Mouse (Mus musculus): ENCODE measurements around the gene D11Wsu47e. TPM values are rescaled to one million over a fixed set of nuclear protein-coding genes. Genes with fewer than 3 reads are reported as not detected.

Gene D11Wsu47e
- polyA plus RNA-seq, 1 experiment = 12.5 TPM

GRCm38 (mm10) chr11:113735151-113735550, 50.9 kb downstream of the D11Wsu47e start:
- no peak for DNase-seq (ENCODE audit: low spot score)

GRCm38 (mm10) chr11:113736848-113737552, 52.8 kb downstream of the D11Wsu47e start:
- DNase-seq (ENCODE audit: low spot score) = no peak

- DNase-seq (ENCODE audit: low spot score) = no peak
Observed at GRCm38 (mm10) chr11:113737553-113737854, 53.3 kb downstream of the D11Wsu47e start.

- DNase-seq (ENCODE audit: low spot score) = no peak
Observed at GRCm38 (mm10) chr11:113737912-113738311, 53.7 kb downstream of the D11Wsu47e start.

GRCm38 (mm10) chr11:113739213-113739612, 55.0 kb downstream of the D11Wsu47e start:
- no peak for DNase-seq (ENCODE audit: low spot score)

GRCm38 (mm10) chr11:113740100-113740499, 55.9 kb downstream of the D11Wsu47e start:
- DNase-seq (ENCODE audit: low spot score) = no peak

GRCm38 (mm10) chr11:113742998-113743397, 58.8 kb downstream of the D11Wsu47e start:
- DNase-seq (ENCODE audit: low spot score) = no peak

Other genes with a start within 250 kb of the D11Wsu47e start
- gene Sstr2, start 65.1 kb upstream of the D11Wsu47e start, polyA plus RNA-seq (2012; rRNA removed) = 0.15 and 0.21 TPM in 2 replicates
- gene Cog1, start 35.2 kb upstream of the D11Wsu47e start, polyA plus RNA-seq (2012; rRNA removed) = 40.7 and 42.7 TPM in 2 replicates
- 12.8 and 13.2 TPM in 2 replicates for gene Slc39a11, start 34.3 kb upstream of the D11Wsu47e start, polyA plus RNA-seq (2012; rRNA removed)
- gene Fam104a, start 257 bp upstream of the D11Wsu47e start, polyA plus RNA-seq (2012; rRNA removed) = 25.0 and 26.5 TPM in 2 replicates
- gene Cpsf4l, start 25.6 kb downstream of the D11Wsu47e start, polyA plus RNA-seq (2012; rRNA removed) = 0.38 and 0.44 TPM in 2 replicates
- 19.8 and 27.1 TPM in 2 replicates for gene Cdc42ep4, start 67.5 kb downstream of the D11Wsu47e start, polyA plus RNA-seq (2012; rRNA removed)